Mouse (Mus musculus): ENCODE data around the gene Slc35c2. TPM values are rescaled to one million over a fixed set of nuclear protein-coding genes. Genes with fewer than 3 reads are reported as not detected.

Gene Slc35c2
- polyA plus RNA-seq, 1 experiment from 2014 or later: 53.0 TPM

DNA sequence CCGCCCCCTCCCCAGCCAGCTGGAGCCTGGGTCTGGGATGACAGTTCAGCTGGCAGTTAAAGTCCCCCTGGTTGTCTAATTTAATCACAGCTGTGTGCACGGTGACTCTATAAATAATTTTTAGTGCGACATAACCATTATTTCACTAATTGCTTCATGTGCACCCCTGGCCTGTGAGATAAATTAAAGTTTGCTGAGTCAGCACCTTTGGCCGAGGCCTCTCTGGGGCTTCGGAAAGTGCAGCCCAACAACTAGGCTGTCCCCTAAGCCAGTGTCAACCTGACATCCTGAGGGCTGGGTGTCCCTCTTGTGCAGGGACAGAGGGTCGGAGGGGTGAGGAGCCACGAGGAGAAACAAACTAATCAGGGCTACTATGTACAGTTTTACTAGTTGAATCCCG lies 27.8 kb downstream of the Slc35c2 start:
- WGBS: 73% methylated on average over 8 of the region's 8 CpGs
- Histone ChIP-seq H3K36me3 (ENCODE audit: control insufficient read depth, insufficient read depth, low read length) (no peaks in the 10 kb centered on the region), H3K4me2 (no peak overlapping the region), H3K4me1 (replicated peaks; ENCODE audit: control insufficient read depth, insufficient read depth, low read length) (no peaks in the 10 kb centered on the region), H3K27me3 (replicated peaks; ENCODE audit: control insufficient read depth, insufficient read depth, low read length) (peaks cover 33% of the 10 kb centered on the region), H3K27ac (ENCODE audit: low read depth, low read length) (no peak overlapping the region), H3K4me3 (ENCODE audit: low read depth, low read length) (no peak overlapping the region), H3K9ac (ENCODE audit: low read depth, low read length) (no peak overlapping the region), H3K9me3 (ENCODE audit: control insufficient read depth, low read length) (no peaks in the 10 kb centered on the region)
- DNase-seq (ENCODE audit: low spot score) (no peak), ATAC-seq (replicated peaks; ENCODE audit: low FRiP score) (no peak)

DNA sequence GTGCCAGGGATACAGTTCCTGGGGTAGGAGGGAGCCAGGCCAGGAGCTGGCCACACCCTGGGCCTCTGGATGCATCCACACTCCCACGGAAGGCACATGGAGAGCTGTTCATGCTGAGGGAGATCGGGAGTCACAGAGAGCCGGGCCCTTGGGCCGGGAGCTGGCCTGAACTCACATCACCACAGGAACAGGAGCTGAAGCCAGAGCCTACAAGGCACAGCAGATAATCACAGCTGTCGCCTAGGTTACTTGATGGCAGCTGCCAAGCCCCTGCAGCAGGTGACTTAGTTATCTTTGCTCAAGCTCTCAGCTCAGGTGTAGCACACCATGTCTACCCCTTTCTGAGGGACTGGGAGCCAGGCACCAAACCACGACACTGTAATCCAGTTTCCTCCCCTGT lies 29.3 kb downstream of the Slc35c2 start:
- DNase-seq (ENCODE audit: low spot score) (no peak), ATAC-seq (replicated peaks; ENCODE audit: low FRiP score) (no peak)
- Histone ChIP-seq H3K9ac (ENCODE audit: low read depth, low read length) (no peak overlapping the region), H3K4me1 (replicated peaks; ENCODE audit: control insufficient read depth, insufficient read depth, low read length) (no peaks in the 10 kb centered on the region), H3K4me3 (ENCODE audit: low read depth, low read length) (no peak overlapping the region), H3K27ac (ENCODE audit: low read depth, low read length) (no peak overlapping the region), H3K27me3 (replicated peaks; ENCODE audit: control insufficient read depth, insufficient read depth, low read length) (peaks cover 43% of the 10 kb centered on the region), H3K9me3 (ENCODE audit: control insufficient read depth, low read length) (no peaks in the 10 kb centered on the region), H3K36me3 (ENCODE audit: control insufficient read depth, insufficient read depth, low read length) (no peaks in the 10 kb centered on the region), H3K4me2 (no peak overlapping the region)
- 71% methylated on average over 6 of the region's 6 CpGs for WGBS

DNA sequence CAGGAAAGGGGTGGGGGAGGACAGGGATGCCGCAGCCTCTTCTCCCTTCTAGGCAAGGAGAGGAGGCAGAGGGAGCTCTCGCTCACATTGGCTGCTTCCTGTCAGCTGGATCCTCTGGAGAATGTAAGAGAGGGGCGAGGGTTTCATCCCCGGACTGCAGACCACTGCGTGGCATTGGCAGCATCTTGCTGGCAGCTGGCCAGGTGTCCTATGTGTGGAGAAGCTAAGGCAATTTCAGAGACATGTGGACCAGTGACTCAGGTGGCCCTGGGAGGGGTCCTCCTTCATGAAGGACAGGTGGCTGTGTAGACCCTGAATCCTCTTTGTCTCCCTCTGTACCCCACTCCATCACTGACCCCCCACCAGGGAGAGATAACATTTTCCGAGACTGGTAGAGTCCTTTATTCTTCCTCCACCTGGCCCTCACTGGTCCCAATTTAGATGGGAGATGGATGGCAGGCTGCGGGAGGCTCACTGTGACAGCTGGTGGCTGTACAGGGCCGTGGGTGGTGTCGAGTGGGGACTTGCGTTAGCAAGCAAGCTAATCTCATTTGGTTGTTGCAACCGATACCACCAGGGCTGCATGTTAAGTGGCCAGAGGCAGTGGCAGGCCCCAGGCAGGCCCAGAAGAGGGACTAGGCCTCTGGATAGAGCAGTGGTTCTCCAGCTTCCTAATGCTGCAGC lies 30.4 kb downstream of the Slc35c2 start:
- Histone ChIP-seq H3K36me3 (ENCODE audit: control insufficient read depth, insufficient read depth, low read length) (no peaks in the 10 kb centered on the region), H3K27me3 (replicated peaks; ENCODE audit: control insufficient read depth, insufficient read depth, low read length) (peaks cover 52% of the 10 kb centered on the region), H3K27ac (ENCODE audit: low read depth, low read length) (no peak overlapping the region), H3K4me2 (no peak overlapping the region), H3K9me3 (ENCODE audit: control insufficient read depth, low read length) (no peaks in the 10 kb centered on the region), H3K9ac (ENCODE audit: low read depth, low read length) (no peak overlapping the region), H3K4me3 (ENCODE audit: low read depth, low read length) (no peak overlapping the region), H3K4me1 (replicated peaks; ENCODE audit: control insufficient read depth, insufficient read depth, low read length) (no peaks in the 10 kb centered on the region)
- DNase-seq (ENCODE audit: low spot score) (no peak), ATAC-seq (replicated peaks; ENCODE audit: low FRiP score) (no peak)
- 47% methylated on average over 11 of the region's 11 CpGs for WGBS

DNA sequence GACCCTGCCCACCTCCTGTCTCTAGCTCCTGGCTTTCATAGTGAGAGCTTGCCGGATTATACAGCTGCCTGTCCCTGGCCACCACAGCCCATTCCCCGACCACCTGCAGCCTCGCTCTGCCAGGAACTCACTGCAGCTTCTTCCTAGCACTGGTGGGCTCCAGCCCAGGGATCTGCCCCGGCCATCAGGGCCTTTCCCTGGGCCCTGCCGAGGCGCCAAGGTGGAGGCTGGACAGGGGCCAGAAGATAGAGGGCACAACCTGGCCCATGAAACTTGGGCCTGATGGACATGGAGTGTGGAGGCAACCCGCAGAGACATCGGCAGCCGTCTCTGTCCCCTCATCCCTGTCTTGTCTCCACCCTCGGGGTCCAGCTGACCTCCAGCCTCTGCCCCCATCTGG lies 31.5 kb downstream of the Slc35c2 start:
- WGBS: 66% methylated on average over 10 of the region's 10 CpGs
- Histone ChIP-seq H3K27me3 (replicated peaks; ENCODE audit: control insufficient read depth, insufficient read depth, low read length) (peaks cover 54% of the 10 kb centered on the region), H3K36me3 (ENCODE audit: control insufficient read depth, insufficient read depth, low read length) (no peaks in the 10 kb centered on the region)

DNA sequence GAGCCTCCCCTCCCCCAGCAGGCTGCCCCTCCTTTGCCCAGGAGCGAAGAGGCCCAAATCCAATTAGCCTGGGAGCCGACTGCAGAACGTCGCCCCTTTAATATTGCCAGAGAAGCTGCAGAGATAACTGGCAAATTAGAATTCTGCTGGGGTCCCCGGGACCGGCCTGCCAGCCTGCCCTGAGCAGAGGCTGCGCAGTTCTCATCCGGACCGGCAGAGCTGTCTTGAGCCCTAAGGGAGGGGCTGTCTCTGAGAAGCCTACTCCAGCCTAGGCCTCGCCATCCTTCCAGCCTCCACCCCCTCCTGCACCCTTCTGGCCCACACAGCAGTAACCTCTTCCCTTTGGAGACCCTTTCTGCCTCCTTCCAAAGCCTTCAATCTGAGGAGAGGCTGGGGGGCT lies 33.8 kb downstream of the Slc35c2 start:
- 14% methylated on average over 10 of the region's 10 CpGs for WGBS
- Histone ChIP-seq H3K4me1 (replicated peaks; ENCODE audit: control insufficient read depth, insufficient read depth, low read length) (no peaks in the 10 kb centered on the region), H3K4me3 (ENCODE audit: low read depth, low read length) (no peak overlapping the region), H3K36me3 (ENCODE audit: control insufficient read depth, insufficient read depth, low read length) (no peaks in the 10 kb centered on the region), H3K9ac (ENCODE audit: low read depth, low read length) (no peak overlapping the region), H3K4me2 (no peak overlapping the region), H3K9me3 (ENCODE audit: control insufficient read depth, low read length) (no peaks in the 10 kb centered on the region), H3K27ac (ENCODE audit: low read depth, low read length) (no peak overlapping the region), H3K27me3 (replicated peaks; ENCODE audit: control insufficient read depth, insufficient read depth, low read length) (peaks cover 50% of the 10 kb centered on the region)
- no peak for ATAC-seq (replicated peaks; ENCODE audit: low FRiP score)
- DNase-seq (ENCODE audit: low spot score): no peak

More for the DNA sequence above, 31.5 kb downstream of the Slc35c2 start:
- H3K9ac ChIP-seq (ENCODE audit: low read depth, low read length): no peak overlapping the region
- H3K27ac ChIP-seq (ENCODE audit: low read depth, low read length): no peak overlapping the region
- H3K9me3 ChIP-seq (ENCODE audit: control insufficient read depth, low read length): no peaks in the 10 kb centered on the region
- ATAC-seq (replicated peaks; ENCODE audit: low FRiP score): no peak
- no peak overlapping the region for H3K4me2 ChIP-seq
- no peak overlapping the region for H3K4me3 ChIP-seq (ENCODE audit: low read depth, low read length)
- DNase-seq (ENCODE audit: low spot score): no peak
- H3K4me1 ChIP-seq (replicated peaks; ENCODE audit: control insufficient read depth, insufficient read depth, low read length): no peaks in the 10 kb centered on the region

DNA sequence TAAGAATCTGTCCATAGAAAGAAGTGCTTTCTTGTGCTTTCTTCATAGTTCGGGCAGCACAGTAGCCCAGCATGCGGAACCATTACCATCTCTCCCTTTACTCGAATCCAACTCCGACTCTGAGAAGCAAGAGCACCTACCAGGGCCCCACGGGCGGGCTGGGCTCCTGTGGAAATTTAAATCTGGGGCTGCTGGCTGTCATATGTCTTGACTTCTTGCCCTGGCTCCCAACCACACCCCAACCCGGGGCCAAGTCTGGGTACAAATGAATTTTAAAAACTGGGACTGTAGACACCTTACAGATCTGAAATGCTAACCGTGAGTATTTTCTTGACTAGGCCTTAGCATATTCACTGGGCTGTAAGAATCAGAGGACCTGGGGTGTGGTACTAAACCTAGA lies 34.4 kb downstream of the Slc35c2 start:
- ATAC-seq (replicated peaks; ENCODE audit: low FRiP score): no peak
- H3K36me3 ChIP-seq (ENCODE audit: control insufficient read depth, insufficient read depth, low read length): no peaks in the 10 kb centered on the region
- no peak overlapping the region for H3K4me3 ChIP-seq (ENCODE audit: low read depth, low read length)
- WGBS: 65% methylated on average over 8 of the region's 8 CpGs
- no peak overlapping the region for H3K4me2 ChIP-seq
- no peaks in the 10 kb centered on the region for H3K9me3 ChIP-seq (ENCODE audit: control insufficient read depth, low read length)
- no peaks in the 10 kb centered on the region for H3K4me1 ChIP-seq (replicated peaks; ENCODE audit: control insufficient read depth, insufficient read depth, low read length)
- H3K27me3 ChIP-seq (replicated peaks; ENCODE audit: control insufficient read depth, insufficient read depth, low read length): peaks cover 48% of the 10 kb centered on the region
- no peak overlapping the region for H3K27ac ChIP-seq (ENCODE audit: low read depth, low read length)
- no peak overlapping the region for H3K9ac ChIP-seq (ENCODE audit: low read depth, low read length)
- DNase-seq (ENCODE audit: low spot score): no peak

DNA sequence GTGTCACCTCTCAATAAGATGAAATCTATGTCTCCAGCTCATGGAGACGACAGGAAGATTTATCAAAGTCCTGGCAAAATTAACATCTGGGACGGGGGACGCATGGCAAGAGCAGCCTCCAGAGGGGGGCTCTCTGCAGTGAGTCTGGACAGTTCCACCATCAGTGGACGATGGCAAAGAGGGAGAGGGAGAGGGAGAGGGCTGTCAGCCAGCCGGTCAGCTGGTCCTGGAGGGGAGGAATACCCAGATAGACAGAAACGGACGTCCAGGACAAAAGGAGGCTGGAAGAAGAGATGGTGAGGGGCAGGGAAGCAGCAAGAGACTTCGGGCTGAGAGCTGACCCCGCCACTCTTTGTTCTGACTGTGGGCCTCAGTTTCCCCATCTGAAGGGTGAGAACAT lies 34.9 kb downstream of the Slc35c2 start:
- Histone ChIP-seq H3K9ac (ENCODE audit: low read depth, low read length) (no peak overlapping the region), H3K4me1 (replicated peaks; ENCODE audit: control insufficient read depth, insufficient read depth, low read length) (no peaks in the 10 kb centered on the region), H3K36me3 (ENCODE audit: control insufficient read depth, insufficient read depth, low read length) (no peaks in the 10 kb centered on the region), H3K4me3 (ENCODE audit: low read depth, low read length) (no peak overlapping the region), H3K4me2 (no peak overlapping the region), H3K27me3 (replicated peaks; ENCODE audit: control insufficient read depth, insufficient read depth, low read length) (peaks cover 49% of the 10 kb centered on the region), H3K27ac (ENCODE audit: low read depth, low read length) (no peak overlapping the region), H3K9me3 (ENCODE audit: control insufficient read depth, low read length) (no peaks in the 10 kb centered on the region)
- WGBS: 59% methylated on average over 9 of the region's 9 CpGs
- ATAC-seq (replicated peaks; ENCODE audit: low FRiP score): no peak
- DNase-seq (ENCODE audit: low spot score): no peak

DNA sequence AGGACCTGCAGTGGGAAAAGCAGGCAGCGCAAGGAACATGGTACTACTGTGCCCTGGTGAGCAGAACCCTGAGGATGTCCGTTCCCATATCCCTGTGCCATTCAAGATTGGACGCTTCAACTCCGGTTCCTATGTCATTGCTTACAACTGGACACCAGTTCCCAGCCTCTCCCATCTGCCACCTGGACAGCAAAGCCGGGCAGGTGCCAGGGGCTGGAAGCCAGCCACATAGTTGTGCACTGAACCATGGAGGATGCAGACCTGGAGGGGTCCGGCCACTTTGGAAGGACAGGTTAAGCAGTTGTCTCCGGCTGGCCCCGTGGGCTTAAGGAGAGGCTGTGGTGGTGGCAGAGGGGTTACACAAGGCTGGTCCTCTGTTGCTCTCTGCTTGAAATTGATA lies 35.3 kb downstream of the Slc35c2 start:
- Histone ChIP-seq H3K4me2 (no peak overlapping the region), H3K4me3 (ENCODE audit: low read depth, low read length) (no peak overlapping the region), H3K4me1 (replicated peaks; ENCODE audit: control insufficient read depth, insufficient read depth, low read length) (no peaks in the 10 kb centered on the region), H3K9ac (ENCODE audit: low read depth, low read length) (no peak overlapping the region), H3K9me3 (ENCODE audit: control insufficient read depth, low read length) (no peaks in the 10 kb centered on the region), H3K27ac (ENCODE audit: low read depth, low read length) (no peak overlapping the region), H3K27me3 (replicated peaks; ENCODE audit: control insufficient read depth, insufficient read depth, low read length) (peaks cover 53% of the 10 kb centered on the region), H3K36me3 (ENCODE audit: control insufficient read depth, insufficient read depth, low read length) (no peaks in the 10 kb centered on the region)
- DNase-seq (ENCODE audit: low spot score) (no peak), ATAC-seq (replicated peaks; ENCODE audit: low FRiP score) (no peak)
- 66% methylated on average over 8 of the region's 8 CpGs for WGBS

DNA sequence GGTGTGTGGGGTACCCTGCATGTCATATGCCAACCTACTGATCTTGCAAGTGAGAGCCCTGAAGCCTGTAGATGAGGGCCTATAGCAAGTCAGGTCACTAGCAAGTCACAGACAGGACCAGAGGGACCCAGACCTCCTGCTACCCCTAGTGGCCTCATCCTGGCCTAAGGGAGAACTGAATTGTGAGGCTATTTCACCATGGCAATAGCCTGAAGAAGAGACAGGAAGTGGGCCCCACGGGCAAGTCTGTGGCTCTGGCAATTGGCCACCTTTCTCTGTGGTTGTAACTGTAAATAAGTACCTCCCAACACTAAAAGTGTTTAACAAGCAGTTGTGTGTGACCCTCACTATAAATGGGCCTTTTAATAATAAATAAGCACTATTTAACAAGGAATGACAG lies 36.8 kb downstream of the Slc35c2 start:
- Histone ChIP-seq H3K4me2 (no peak overlapping the region), H3K27ac (ENCODE audit: low read depth, low read length) (no peak overlapping the region), H3K9ac (ENCODE audit: low read depth, low read length) (no peak overlapping the region), H3K36me3 (ENCODE audit: control insufficient read depth, insufficient read depth, low read length) (no peaks in the 10 kb centered on the region), H3K27me3 (replicated peaks; ENCODE audit: control insufficient read depth, insufficient read depth, low read length) (peaks cover 57% of the 10 kb centered on the region), H3K9me3 (ENCODE audit: control insufficient read depth, low read length) (no peaks in the 10 kb centered on the region), H3K4me1 (replicated peaks; ENCODE audit: control insufficient read depth, insufficient read depth, low read length) (no peaks in the 10 kb centered on the region), H3K4me3 (ENCODE audit: low read depth, low read length) (no peak overlapping the region)
- 32% methylated on average over 1 of the region's 1 CpGs for WGBS
- no peak for ATAC-seq (replicated peaks; ENCODE audit: low FRiP score)
- DNase-seq (ENCODE audit: low spot score): no peak
